Mouse (Mus musculus) ES-Bruce4 (cell line): ENCODE results near the gene Hist1h3g.
"Not testable (repeated sequence)": the region's sequence is repeated elsewhere in the genome, so short reads cannot be mapped to it uniquely, and the experiment has no call there.

Experiments used
- CTCF ChIP-seq: IDR thresholded peaks from one replicate; pipeline ENCODE4 v1.8.1; 2011; ENCODE audit warnings: low read depth, low read length
- POLR2A ChIP-seq: IDR thresholded peaks from one replicate; pipeline ENCODE4 v1.8.1; 2011; ENCODE audit warnings: low read length; ENCODE audit not compliant: insufficient read depth

- TF ChIP-seq CTCF, POLR2A: not testable (repeated sequence)
Measured at GRCm38 (mm10) chr13:23544787-23545120, 9.5 kb downstream of the Hist1h3g start.
